Mouse (Mus musculus) small intestine, adult 2 months (tissue): Measurements from ENCODE around the gene Cdk15.

Experiments used
- CTCF ChIP-seq: fragments of 200-500 bp; IDR thresholded peaks from 2 replicates; pipeline ENCODE4 v1.5.1; 2012; ENCODE audit warnings: low read depth, mild to moderate bottlenecking, control low read depth, inconsistent platforms, low read length, moderate library complexity, mixed read lengths; ENCODE audit not compliant: insufficient replicate concordance, insufficient read length; ENCODE audit errors: extremely low read depth
- POLR2A ChIP-seq: fragments of 200-500 bp; IDR thresholded peaks from 2 replicates; pipeline ENCODE4 v1.6.1; 2012; ENCODE audit warnings: low read depth, mild to moderate bottlenecking, control low read depth, inconsistent platforms, low read length, moderate library complexity

DNA sequence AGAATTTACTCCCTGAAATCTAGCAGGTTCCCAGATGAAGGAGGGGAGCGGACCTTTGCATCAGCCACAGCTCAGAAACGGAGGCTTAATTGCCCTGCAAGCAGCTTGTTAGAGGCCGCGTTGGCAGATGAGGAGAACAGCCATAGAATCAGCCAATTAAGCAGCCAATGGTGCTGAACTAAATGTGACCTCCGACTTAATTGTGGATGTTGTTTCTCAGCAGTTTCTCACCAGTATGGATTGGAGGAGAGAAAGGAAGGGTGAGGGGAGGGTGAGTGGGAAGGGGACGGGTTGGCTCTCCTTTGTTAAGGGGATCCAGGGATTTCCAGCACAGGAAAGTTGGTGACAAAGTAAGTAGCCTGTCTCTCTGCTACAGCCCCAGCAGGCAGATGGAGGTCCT is 137.9 kb downstream of the Cdk15 start:
- TF ChIP-seq POLR2A: no peak
- no peak for TF ChIP-seq CTCF
